Mouse (Mus musculus) naive thymus-derived CD4-positive, alpha-beta T cell, adult 5 months (primary cell): ENCODE measurements around the gene Gm29735. TPM values are rescaled to one million over a fixed set of nuclear protein-coding genes. Genes with fewer than 3 reads are reported as not detected.

Experiments
- polyA plus RNA-seq: library from polyadenylated mRNA; unstranded; fragments of 100-300 nt; shearing (Covaris generic); gene quantifications from one replicate; pipeline ENCODE4 v1.2.1, GENCODE M21; 2017

Gene Gm29735
- not detected for polyA plus RNA-seq

DNA sequence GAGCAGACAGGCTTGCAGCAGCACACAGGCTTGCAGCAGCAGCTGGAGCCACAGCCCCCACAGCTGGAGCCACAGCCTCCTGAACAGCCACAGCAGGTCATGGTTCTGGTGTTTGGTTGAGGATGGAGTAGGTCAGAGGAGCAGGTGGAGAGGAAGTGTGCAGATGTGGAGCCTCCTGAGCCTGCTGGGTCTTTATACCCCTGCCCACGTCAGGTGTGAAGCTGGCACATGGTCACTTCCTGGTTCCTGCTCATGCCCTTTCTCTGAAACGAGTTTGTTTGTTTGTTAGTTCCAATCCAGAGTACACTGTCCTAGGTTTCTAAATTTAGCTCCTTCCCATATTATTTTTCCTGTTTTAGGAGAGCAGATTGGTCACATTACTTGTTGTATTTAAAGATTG is at the start of gene Gm29735:
TSS of gene Gm29735 (minus strand) at position 101 of the 400 bp plus-strand sequence.

DNA sequence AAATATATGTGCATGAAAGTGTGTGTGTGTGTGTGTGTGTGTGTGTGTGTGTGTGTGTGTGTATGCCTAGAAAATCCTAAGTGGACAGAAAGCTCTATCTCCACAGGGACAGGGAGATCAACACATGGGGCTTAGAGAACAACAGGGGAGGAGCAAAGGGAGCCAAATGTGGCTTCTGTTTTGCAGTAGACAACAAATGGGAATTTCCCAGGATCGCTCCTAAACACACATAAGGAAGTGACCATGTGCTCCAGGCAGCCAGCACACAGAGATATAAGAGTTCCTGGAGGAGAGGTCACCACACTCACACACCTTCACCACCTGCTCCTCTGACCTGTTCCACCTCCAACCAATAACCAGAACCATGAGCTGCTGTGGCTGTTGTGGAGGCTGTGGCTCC is 44.2 kb upstream of the Gm29735 start, which contains the start of gene Krtap5-3:
TSS of gene Krtap5-3 (plus strand) at position 301 of the 400 bp plus-strand sequence.

DNA sequence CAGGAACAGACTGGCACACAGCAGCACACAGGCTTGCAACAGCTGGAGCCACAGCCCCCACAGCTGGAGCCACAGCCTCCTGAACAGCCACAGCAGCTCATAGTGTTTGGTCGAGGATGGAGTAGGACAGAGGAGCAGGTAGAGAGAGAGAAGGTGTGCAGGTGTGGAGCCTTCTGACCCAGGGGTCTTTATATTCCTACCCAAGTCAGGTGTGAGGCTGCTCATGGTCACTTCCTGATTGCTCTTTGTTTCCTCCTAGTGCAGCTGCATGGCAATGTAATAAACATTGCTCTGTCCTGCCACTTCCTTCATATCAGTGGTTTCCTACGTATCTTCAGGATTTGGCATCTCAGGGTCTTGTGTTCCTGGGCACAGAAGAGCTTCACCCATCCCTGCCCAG is 33.4 kb upstream of the Gm29735 start, which contains the start of gene Gm10153:
TSS of gene Gm10153 (minus strand) at position 101 of the 400 bp plus-strand sequence.

DNA sequence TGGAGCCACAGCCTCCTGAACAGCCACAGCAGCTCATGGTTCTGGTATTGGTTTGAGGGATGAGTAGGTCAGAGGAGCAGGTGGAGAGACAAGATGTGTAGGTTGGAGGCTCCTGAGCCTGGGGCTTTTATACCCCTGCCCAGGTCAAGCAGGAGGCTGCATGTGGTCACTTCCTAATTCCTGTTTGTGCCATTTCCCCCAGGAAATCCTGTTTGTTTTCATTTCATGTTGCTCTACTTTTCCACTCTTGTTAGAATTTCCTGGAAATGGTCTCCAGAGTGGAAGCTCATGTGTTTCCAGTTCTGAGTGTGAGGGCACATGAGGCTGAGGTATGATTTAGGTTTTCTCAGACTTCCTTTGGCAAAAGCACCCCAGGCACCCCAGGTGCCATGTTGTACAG is 19.0 kb upstream of the Gm29735 start, which contains the start of gene Krtap5-2:
TSS of gene Krtap5-2 (minus strand) at position 101 of the 400 bp plus-strand sequence.

DNA sequence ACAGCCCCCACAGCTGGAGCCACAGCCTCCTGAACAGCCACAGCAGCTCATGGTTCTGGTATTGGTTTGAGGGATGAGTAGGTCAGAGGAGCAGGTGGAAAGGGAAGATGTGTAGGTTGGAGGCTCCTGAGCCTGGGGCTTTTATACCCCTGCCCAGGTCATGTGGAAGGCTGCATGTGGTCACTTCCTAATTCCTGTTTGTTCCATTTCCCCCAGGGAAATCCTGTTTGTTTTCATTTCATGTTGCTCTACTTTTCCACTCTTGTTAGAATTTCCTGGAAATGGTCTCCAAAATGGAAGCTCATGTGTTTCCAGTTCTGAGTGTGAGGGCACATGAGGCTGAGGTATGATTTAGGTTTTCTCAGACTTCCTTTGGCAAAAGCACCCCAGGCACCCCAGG is 8.7 kb upstream of the Gm29735 start, which contains the start of gene Gm4553:
TSS of gene Gm4553 (minus strand) at position 101 of the 400 bp plus-strand sequence.

DNA sequence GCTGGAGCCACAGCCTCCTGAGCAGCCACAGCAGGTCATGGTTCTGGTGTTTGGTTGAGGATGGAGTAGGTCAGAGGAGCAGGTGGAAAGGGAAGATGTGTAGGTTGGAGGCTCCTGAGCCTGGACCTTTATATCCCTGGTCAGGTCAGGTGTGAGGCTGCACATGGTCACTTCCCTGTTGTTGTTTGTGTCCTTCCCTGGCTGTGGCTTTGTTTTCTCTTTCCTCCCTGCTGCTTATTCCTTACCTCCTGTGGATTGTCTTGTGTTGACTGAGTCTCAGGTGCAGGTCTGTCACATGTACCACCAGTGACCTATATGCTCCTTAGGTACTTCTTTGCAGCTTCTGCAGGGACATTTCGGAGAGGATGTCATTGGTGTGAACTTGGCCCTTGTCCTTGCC is 12.4 kb downstream of the Gm29735 start, which contains the start of gene Gm45337:
TSS of gene Gm45337 (minus strand) at position 101 of the 400 bp plus-strand sequence.

DNA sequence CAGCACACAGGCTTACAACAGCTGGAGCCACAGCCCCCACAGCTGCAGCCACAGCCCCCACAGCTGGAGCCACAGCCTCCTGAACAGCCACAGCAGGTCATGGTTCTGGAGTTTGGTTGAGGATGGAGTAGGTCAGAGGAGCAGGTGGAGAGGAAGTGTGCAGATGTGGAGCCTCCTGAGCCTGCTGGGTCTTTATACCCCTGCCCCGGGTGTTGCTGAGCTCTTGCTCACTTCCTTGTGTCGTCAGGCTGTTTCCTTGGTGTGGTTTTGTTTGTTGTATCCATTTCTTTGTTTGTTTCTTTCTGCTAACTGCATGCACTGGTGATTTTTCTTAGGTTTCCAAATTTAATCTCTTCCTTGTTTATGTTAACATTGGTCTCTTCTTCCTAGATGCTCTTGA is 21.0 kb downstream of the Gm29735 start, which contains the start of gene Gm39115:
TSS of gene Gm39115 (minus strand) at position 101 of the 400 bp plus-strand sequence.

DNA sequence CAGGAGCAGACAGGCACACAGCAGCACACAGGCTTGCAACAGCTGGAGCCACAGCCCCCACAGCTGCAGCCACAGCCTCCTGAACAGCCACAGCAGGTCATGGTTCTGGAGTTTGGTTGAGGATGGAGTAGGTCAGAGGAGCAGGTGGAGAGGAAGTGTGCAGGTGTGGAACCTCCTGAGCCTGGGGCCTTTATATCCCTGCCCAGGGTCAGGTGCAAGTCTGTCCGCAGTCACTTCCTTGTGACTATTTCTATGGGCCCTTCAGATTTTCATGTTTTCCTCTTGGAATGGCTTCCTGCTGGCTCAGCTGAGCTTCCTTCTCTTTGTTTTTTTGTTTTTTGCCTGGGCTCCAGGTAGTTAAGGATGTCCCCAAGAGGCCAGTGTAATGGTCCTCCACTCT is 36.3 kb downstream of the Gm29735 start, which contains the start of gene Gm45618:
TSS of gene Gm45618 (minus strand) at position 101 of the 400 bp plus-strand sequence.

Other genes with a start within 250 kb of the Gm29735 start
- 76.0 TPM for gene Tollip, start 238.6 kb downstream of the Gm29735 start, polyA plus RNA-seq
- 0.88 TPM for gene Brsk2, start 207.4 kb downstream of the Gm29735 start, polyA plus RNA-seq
- gene Mob2, start 96.0 kb downstream of the Gm29735 start, polyA plus RNA-seq: 154 TPM
- gene Dusp8, start 61.3 kb downstream of the Gm29735 start, polyA plus RNA-seq: 5.1 TPM
- not detected for gene Gm45618, start 36.4 kb downstream of the Gm29735 start, polyA plus RNA-seq
- not detected for gene Gm39115, start 21.1 kb downstream of the Gm29735 start, polyA plus RNA-seq
- not detected for gene Gm45337, start 12.5 kb downstream of the Gm29735 start, polyA plus RNA-seq
- gene Gm4553, start 8.6 kb upstream of the Gm29735 start, polyA plus RNA-seq: not detected
- not detected for gene Krtap5-2, start 18.9 kb upstream of the Gm29735 start, polyA plus RNA-seq
- gene Gm10153, start 33.3 kb upstream of the Gm29735 start, polyA plus RNA-seq: not detected
- not detected for gene Krtap5-3, start 44.3 kb upstream of the Gm29735 start, polyA plus RNA-seq
- gene Gm7579, start 54.7 kb upstream of the Gm29735 start, polyA plus RNA-seq: not detected
- not detected for gene Krtap5-5, start 72.9 kb upstream of the Gm29735 start, polyA plus RNA-seq
- gene Gm40460, start 84.0 kb upstream of the Gm29735 start, polyA plus RNA-seq: not detected
- gene Gm2431, start 101.2 kb upstream of the Gm29735 start, polyA plus RNA-seq: not detected
- gene Gm4559, start 117.2 kb upstream of the Gm29735 start, polyA plus RNA-seq: not detected
- gene Krtap5-1, start 140.0 kb upstream of the Gm29735 start, polyA plus RNA-seq: not detected
- gene Krtap5-4, start 146.4 kb upstream of the Gm29735 start, polyA plus RNA-seq: not detected
- 3.5 TPM for gene Ifitm10, start 216.6 kb upstream of the Gm29735 start, polyA plus RNA-seq
- 4.7 TPM for gene Gm49369, start 225.6 kb upstream of the Gm29735 start, polyA plus RNA-seq
- gene Ctsd, start 230.9 kb upstream of the Gm29735 start, polyA plus RNA-seq: 251 TPM